Mouse (Mus musculus) liver, postnatal 0 days (tissue): ENCODE data around the gene Tctn1. TPM values are rescaled to one million over a fixed set of nuclear protein-coding genes. Genes with fewer than 3 reads are reported as not detected.
A peak's percentile ranks its signal among the peaks of the same experiment; 100 is the strongest.

Experiments
- ATAC-seq: fragments of 200-750 bp; cut with Nextera tagmentation; 2 replicates; pipeline ENCODE4 v1.8.0; 2017; ENCODE audit warnings: mild to moderate bottlenecking, moderate library complexity
- DNase-seq: peaks from one replicate; pipeline ENCODE4 v3.0.0-alpha.2; 2016
- H3K27ac ChIP-seq: fragments of 300-500 bp; sonication (generic); 2 replicates; pipeline ENCODE4 v1.5.1; 2014; ENCODE audit warnings: antibody characterized with exemption, moderate library complexity, mild to moderate bottlenecking, low read depth
- H3K27me3 ChIP-seq: fragments of 300-500 bp; sonication (generic); 2 replicates; pipeline ENCODE4 v1.6.1; 2014; ENCODE audit warnings: low read length, control low read depth, mixed read lengths; ENCODE audit not compliant: insufficient read depth
- H3K36me3 ChIP-seq: fragments of 300-500 bp; sonication (generic); replicated peaks from 2 replicates; pipeline ENCODE4 v1.6.1; 2014; ENCODE audit warnings: mild to moderate bottlenecking, control low read depth, low read length, moderate library complexity, mixed read lengths; ENCODE audit not compliant: insufficient read depth
- H3K4me1 ChIP-seq: fragments of 300-500 bp; sonication (generic); 2 replicates; pipeline ENCODE4 v1.6.1; 2014; ENCODE audit warnings: antibody characterized with exemption, mild to moderate bottlenecking, control low read depth; ENCODE audit not compliant: insufficient read depth
- H3K4me2 ChIP-seq: fragments of 300-500 bp; sonication (generic); 2 replicates; pipeline ENCODE4 v1.6.1; 2014; ENCODE audit warnings: low read depth, mild to moderate bottlenecking, low read length, moderate library complexity, mixed read lengths
- H3K4me3 ChIP-seq: fragments of 300-500 bp; sonication (generic); 2 replicates; pipeline ENCODE4 v1.5.1; 2014; ENCODE audit warnings: low read depth, low read length
- H3K9ac ChIP-seq: fragments of 300-500 bp; sonication (generic); replicated peaks from 2 replicates; pipeline ENCODE4 v1.6.1; 2014; ENCODE audit warnings: mild to moderate bottlenecking, moderate library complexity
- H3K9me3 ChIP-seq: fragments of 300-500 bp; sonication (generic); 2 replicates; pipeline ENCODE4 v1.6.1; 2016; ENCODE audit warnings: mild to moderate bottlenecking, control low read depth, low read length, mixed read lengths
- CTCF ChIP-seq: sonication (generic); IDR thresholded peaks from 2 replicates; pipeline ENCODE4 v1.5.1; 2016; ENCODE audit warnings: antibody characterized with exemption, low read depth
- EP300 ChIP-seq: IDR thresholded peaks from 2 replicates; pipeline ENCODE4 v1.6.1; 2016; ENCODE audit warnings: antibody characterized with exemption, low read depth, mild to moderate bottlenecking
- WGBS: fragments of 180-500 bp; shearing (Covaris S2); extraction: QIAGEN DNeasy Blood & Tissue Kit; methylation state at CpG from one replicate; pipeline ENCODE4 v1.1.7; 2014; ENCODE audit not compliant: insufficient replicate concordance; 5-methylcytosine and 5-hydroxymethylcytosine counted together
- polyA plus RNA-seq: library from polyadenylated mRNA; unstranded; fragments of >200 nt; fragmentation: Nextera tagmentation; extraction: Ambion mirVana; gene quantifications from 2 replicates; pipeline ENCODE4 v1.2.1, GENCODE M21; 2015

Gene Tctn1
- 1.1 and 1.2 TPM in 2 replicates for polyA plus RNA-seq

GRCm38 (mm10) chr5:122263933-122264905, at the start of gene Tctn1:
Gene Tctn1 (minus strand): TSS chr5:122264460.
- peak within 1 kb of the TSS; percentile 61 for H3K27ac ChIP-seq
- H3K4me1 ChIP-seq = peaks cover 15% of the 10 kb centered on the region
- no peaks in the 10 kb centered on the region for H3K36me3 ChIP-seq
- H3K27me3 ChIP-seq = no peaks in the 10 kb centered on the region
- H3K4me2 ChIP-seq = peak within 1 kb of the TSS; percentile 78
- H3K9ac ChIP-seq = peak within 1 kb of the TSS; percentile 68
- ATAC-seq = peak; percentile 99
- peak within 1 kb of the TSS; percentile 77 for H3K4me3 ChIP-seq
- TF ChIP-seq CTCF (no peak), EP300 (no peak)
- DNase-seq = peak; percentile 98
- 2% methylated on average over 49 of the region's 49 CpGs for WGBS
- H3K9me3 ChIP-seq = no peaks in the 10 kb centered on the region

GRCm38 (mm10) chr5:122312942-122313684, 48.9 kb upstream of the Tctn1 start:
- no peak overlapping the region for H3K4me2 ChIP-seq
- no peak overlapping the region for H3K27ac ChIP-seq
- WGBS = 84% methylated on average over 17 of the region's 17 CpGs
- H3K9me3 ChIP-seq = no peaks in the 10 kb centered on the region
- no peak overlapping the region for H3K9ac ChIP-seq
- no peak for DNase-seq
- H3K4me3 ChIP-seq = no peak overlapping the region
- TF ChIP-seq EP300 (no peak), CTCF (no peak)
- ATAC-seq = no peak
- peaks cover 19% of the 10 kb centered on the region for H3K4me1 ChIP-seq
- peaks cover 53% of the 10 kb centered on the region for H3K36me3 ChIP-seq
- H3K27me3 ChIP-seq = no peaks in the 10 kb centered on the region

- no peak overlapping the region for H3K27ac ChIP-seq
Observed at GRCm38 (mm10) chr5:122312346-122312745, 48.1 kb upstream of the Tctn1 start.

GRCm38 (mm10) chr5:122311692-122312091, 47.4 kb upstream of the Tctn1 start:
- no peak overlapping the region for H3K9ac ChIP-seq
- no peak overlapping the region for H3K4me3 ChIP-seq
- H3K4me2 ChIP-seq = no peak overlapping the region
- H3K4me1 ChIP-seq = peaks cover 20% of the 10 kb centered on the region
- no peak overlapping the region for H3K27ac ChIP-seq
- ATAC-seq = no peak
- H3K36me3 ChIP-seq = peaks cover 51% of the 10 kb centered on the region
- DNase-seq = no peak
- no peaks in the 10 kb centered on the region for H3K27me3 ChIP-seq
- no peak for TF ChIP-seq EP300
- 65% methylated on average over 7 of the region's 7 CpGs for WGBS
- H3K9me3 ChIP-seq = no peaks in the 10 kb centered on the region

More at GRCm38 (mm10) chr5:122312346-122312745, 48.1 kb upstream of the Tctn1 start:
- no peak overlapping the region for H3K4me3 ChIP-seq
- no peak overlapping the region for H3K9ac ChIP-seq
- H3K27me3 ChIP-seq = no peaks in the 10 kb centered on the region
- no peak for DNase-seq
- no peak overlapping the region for H3K4me2 ChIP-seq
- H3K9me3 ChIP-seq = no peaks in the 10 kb centered on the region
- no peak for ATAC-seq
- TF ChIP-seq CTCF (no peak), EP300 (no peak)
- WGBS = 88% methylated on average over 4 of the region's 4 CpGs
- H3K4me1 ChIP-seq = peaks cover 16% of the 10 kb centered on the region
- H3K36me3 ChIP-seq = peaks cover 55% of the 10 kb centered on the region

- Histone ChIP-seq H3K4me1 (peaks cover 20% of the 10 kb centered on the region), H3K9ac (no peak overlapping the region), H3K4me2 (no peak overlapping the region), H3K36me3 (peaks cover 46% of the 10 kb centered on the region), H3K27ac (no peak overlapping the region), H3K27me3 (no peaks in the 10 kb centered on the region), H3K4me3 (no peak overlapping the region), H3K9me3 (no peaks in the 10 kb centered on the region)
- WGBS = 76% methylated on average over 8 of the region's 8 CpGs
- ATAC-seq (no peak), DNase-seq (no peak)
- TF ChIP-seq CTCF (no peak), EP300 (no peak)
Observed at GRCm38 (mm10) chr5:122310699-122311098, 46.4 kb upstream of the Tctn1 start.

- H3K27me3 ChIP-seq = no peaks in the 10 kb centered on the region
- H3K36me3 ChIP-seq = peaks cover 21% of the 10 kb centered on the region
- TF ChIP-seq EP300 (peak; percentile 47; the same call in 1 of the 2 replicates), CTCF (no peak)
- peaks cover 39% of the 10 kb centered on the region for H3K4me1 ChIP-seq
- WGBS = 72% methylated on average over 3 of the region's 3 CpGs
- H3K4me2 ChIP-seq = no peak overlapping the region
- DNase-seq = no peak
- ATAC-seq = peak; percentile 87
- peak overlapping the region; percentile 92 for H3K27ac ChIP-seq
- H3K9ac ChIP-seq = no peak overlapping the region
- H3K9me3 ChIP-seq = no peaks in the 10 kb centered on the region
- no peak overlapping the region for H3K4me3 ChIP-seq
Observed at GRCm38 (mm10) chr5:122306536-122306935, 42.3 kb upstream of the Tctn1 start.
